Mouse (Mus musculus): ENCODE data around the gene Uck1. TPM values are rescaled to one million over a fixed set of nuclear protein-coding genes. Genes with fewer than 3 reads are reported as not detected.

Gene Uck1
- polyA plus RNA-seq, 1 experiment, result 109 TPM

- peaks cover 98% of the 10 kb centered on the region for H3K36me3 ChIP-seq (ENCODE audit: control insufficient read depth, insufficient read depth, low read length)
- TF ChIP-seq CTCF (IDR thresholded peaks at IDR 0.05; ENCODE audit: borderline replicate concordance, control insufficient read depth, extremely low read depth, insufficient read depth, low read length, poor library complexity), result no peak
- no peak for TF ChIP-seq POLR2A (IDR thresholded peaks at IDR 0.05; ENCODE audit: control insufficient read depth, extremely low read depth, insufficient read depth, low read length, poor library complexity)
- 98% methylated on average over 10 of the region's 10 CpGs for WGBS
- no peak overlapping the region for H3K27ac ChIP-seq (ENCODE audit: control insufficient read depth, insufficient read depth, low read length)
- H3K4me1 ChIP-seq (replicated peaks; ENCODE audit: control insufficient read depth, insufficient read depth, low read length), result no peaks in the 10 kb centered on the region
- H3K27me3 ChIP-seq (ENCODE audit: control insufficient read depth, insufficient read depth, low read length), result no peaks in the 10 kb centered on the region
- DNase-seq, result no peak
- no peak overlapping the region for H3K4me3 ChIP-seq (ENCODE audit: control insufficient read depth, insufficient read depth, low read length)
Observed at GRCm38 (mm10) chr2:32220969-32221368, 39.0 kb downstream of the Uck1 start.

GRCm38 (mm10) chr2:32220021-32220420, 39.9 kb downstream of the Uck1 start:
- no peak for TF ChIP-seq CTCF (IDR thresholded peaks at IDR 0.05; ENCODE audit: borderline replicate concordance, control insufficient read depth, extremely low read depth, insufficient read depth, low read length, poor library complexity)
- TF ChIP-seq POLR2A (IDR thresholded peaks at IDR 0.05; ENCODE audit: control insufficient read depth, extremely low read depth, insufficient read depth, low read length, poor library complexity), result no peak
- 96% methylated on average over 6 of the region's 6 CpGs for WGBS
- Histone ChIP-seq H3K27me3 (ENCODE audit: control insufficient read depth, insufficient read depth, low read length) (no peaks in the 10 kb centered on the region), H3K4me1 (replicated peaks; ENCODE audit: control insufficient read depth, insufficient read depth, low read length) (no peaks in the 10 kb centered on the region), H3K4me3 (ENCODE audit: control insufficient read depth, insufficient read depth, low read length) (no peak overlapping the region), H3K27ac (ENCODE audit: control insufficient read depth, insufficient read depth, low read length) (no peak overlapping the region), H3K36me3 (ENCODE audit: control insufficient read depth, insufficient read depth, low read length) (peaks cover 99% of the 10 kb centered on the region)
- no peak for DNase-seq

- H3K4me3 ChIP-seq (ENCODE audit: control insufficient read depth, insufficient read depth, low read length), result no peak overlapping the region
- no peaks in the 10 kb centered on the region for H3K27me3 ChIP-seq (ENCODE audit: control insufficient read depth, insufficient read depth, low read length)
- H3K4me1 ChIP-seq (replicated peaks; ENCODE audit: control insufficient read depth, insufficient read depth, low read length), result no peaks in the 10 kb centered on the region
- H3K36me3 ChIP-seq (ENCODE audit: control insufficient read depth, insufficient read depth, low read length), result peaks cover 99% of the 10 kb centered on the region
- no peak overlapping the region for H3K27ac ChIP-seq (ENCODE audit: control insufficient read depth, insufficient read depth, low read length)
- WGBS, result 97% methylated on average over 14 of the region's 14 CpGs
- TF ChIP-seq POLR2A (IDR thresholded peaks at IDR 0.05; ENCODE audit: control insufficient read depth, extremely low read depth, insufficient read depth, low read length, poor library complexity) (no peak), CTCF (IDR thresholded peaks at IDR 0.05; ENCODE audit: borderline replicate concordance, control insufficient read depth, extremely low read depth, insufficient read depth, low read length, poor library complexity) (no peak)
- DNase-seq, result no peak
Observed at GRCm38 (mm10) chr2:32219501-32219900, 40.5 kb downstream of the Uck1 start.

- DNase-seq, result no peak
- no peak overlapping the region for H3K27ac ChIP-seq (ENCODE audit: control insufficient read depth, insufficient read depth, low read length)
- no peaks in the 10 kb centered on the region for H3K4me1 ChIP-seq (replicated peaks; ENCODE audit: control insufficient read depth, insufficient read depth, low read length)
- no peak for TF ChIP-seq POLR2A (IDR thresholded peaks at IDR 0.05; ENCODE audit: control insufficient read depth, extremely low read depth, insufficient read depth, low read length, poor library complexity)
- no peak for TF ChIP-seq CTCF (IDR thresholded peaks at IDR 0.05; ENCODE audit: borderline replicate concordance, control insufficient read depth, extremely low read depth, insufficient read depth, low read length, poor library complexity)
- peaks cover 99% of the 10 kb centered on the region for H3K36me3 ChIP-seq (ENCODE audit: control insufficient read depth, insufficient read depth, low read length)
- no peak overlapping the region for H3K4me3 ChIP-seq (ENCODE audit: control insufficient read depth, insufficient read depth, low read length)
- no peaks in the 10 kb centered on the region for H3K27me3 ChIP-seq (ENCODE audit: control insufficient read depth, insufficient read depth, low read length)
- 95% methylated on average over 11 of the region's 11 CpGs for WGBS
Observed at GRCm38 (mm10) chr2:32218541-32219334, 41.2 kb downstream of the Uck1 start.

- no peak overlapping the region for H3K4me3 ChIP-seq (ENCODE audit: control insufficient read depth, insufficient read depth, low read length)
- no peaks in the 10 kb centered on the region for H3K4me1 ChIP-seq (replicated peaks; ENCODE audit: control insufficient read depth, insufficient read depth, low read length)
- H3K27me3 ChIP-seq (ENCODE audit: control insufficient read depth, insufficient read depth, low read length), result no peaks in the 10 kb centered on the region
- peaks cover 99% of the 10 kb centered on the region for H3K36me3 ChIP-seq (ENCODE audit: control insufficient read depth, insufficient read depth, low read length)
- no peak overlapping the region for H3K27ac ChIP-seq (ENCODE audit: control insufficient read depth, insufficient read depth, low read length)
- DNase-seq, result no peak
- TF ChIP-seq CTCF (IDR thresholded peaks at IDR 0.05; ENCODE audit: borderline replicate concordance, control insufficient read depth, extremely low read depth, insufficient read depth, low read length, poor library complexity) (no peak), POLR2A (IDR thresholded peaks at IDR 0.05; ENCODE audit: control insufficient read depth, extremely low read depth, insufficient read depth, low read length, poor library complexity) (no peak)
- WGBS, result 95% methylated on average over 5 of the region's 5 CpGs
Observed at GRCm38 (mm10) chr2:32218113-32218512, 41.8 kb downstream of the Uck1 start.

- Histone ChIP-seq H3K36me3 (ENCODE audit: control insufficient read depth, insufficient read depth, low read length) (peaks cover 99% of the 10 kb centered on the region), H3K27ac (ENCODE audit: control insufficient read depth, insufficient read depth, low read length) (no peak overlapping the region)
- 95% methylated on average over 8 of the region's 8 CpGs for WGBS
Observed at GRCm38 (mm10) chr2:32217656-32218055, 42.3 kb downstream of the Uck1 start.

More at GRCm38 (mm10) chr2:32217656-32218055, 42.3 kb downstream of the Uck1 start:
- no peaks in the 10 kb centered on the region for H3K27me3 ChIP-seq (ENCODE audit: control insufficient read depth, insufficient read depth, low read length)
- no peak overlapping the region for H3K4me3 ChIP-seq (ENCODE audit: control insufficient read depth, insufficient read depth, low read length)
- TF ChIP-seq POLR2A (IDR thresholded peaks at IDR 0.05; ENCODE audit: control insufficient read depth, extremely low read depth, insufficient read depth, low read length, poor library complexity) (no peak), CTCF (IDR thresholded peaks at IDR 0.05; ENCODE audit: borderline replicate concordance, control insufficient read depth, extremely low read depth, insufficient read depth, low read length, poor library complexity) (no peak)
- no peaks in the 10 kb centered on the region for H3K4me1 ChIP-seq (replicated peaks; ENCODE audit: control insufficient read depth, insufficient read depth, low read length)
- no peak for DNase-seq
